Mouse (Mus musculus) heart, postnatal 0 days (tissue): ENCODE results near the gene Foxp1.

Experiments used
- CTCF ChIP-seq: IDR thresholded peaks from 2 replicates; pipeline ENCODE4 v1.5.1; 2016; ENCODE audit warnings: antibody characterized with exemption, control low read depth, low read depth
- EP300 ChIP-seq: IDR thresholded peaks from 2 replicates; pipeline ENCODE4 v1.6.1; 2016; ENCODE audit warnings: antibody characterized with exemption, low read depth

- no peak for TF ChIP-seq CTCF
- no peak for TF ChIP-seq EP300
These were observed 318.3 kb downstream of the Foxp1 start for GRCm38 (mm10) chr6:99204052-99204779.
